Mouse (Mus musculus): Measurements from ENCODE around the gene Eif4e.
A peak's percentile ranks its signal among the peaks of the same experiment; 100 is the strongest.
"Not testable (repeated sequence)": the region's sequence is repeated elsewhere in the genome, so short reads cannot be mapped to it uniquely, and the experiment has no call there.

Eif4e gene

DNA sequence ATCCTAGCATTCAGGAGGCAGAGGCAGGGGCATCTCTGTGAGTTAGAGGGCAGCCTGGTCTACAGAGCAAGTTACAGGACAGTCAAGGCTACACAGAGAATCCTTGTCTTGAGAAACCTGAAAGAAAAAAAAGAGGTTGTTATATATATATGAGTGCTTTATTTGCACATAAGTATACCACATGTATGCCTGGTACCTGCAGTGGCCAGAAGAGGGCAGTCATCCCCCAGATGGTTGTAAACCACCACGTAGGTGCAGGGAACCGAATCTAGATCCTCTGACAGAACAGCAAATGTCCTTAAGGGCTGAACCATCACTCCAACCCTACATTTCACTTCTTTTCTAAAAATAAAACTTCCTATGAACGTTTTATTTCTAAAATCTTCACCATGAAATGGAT is 8.1 kb upstream of the Eif4e start:
- DNase-seq (ENCODE audit: extremely low spot score): no peak

DNA sequence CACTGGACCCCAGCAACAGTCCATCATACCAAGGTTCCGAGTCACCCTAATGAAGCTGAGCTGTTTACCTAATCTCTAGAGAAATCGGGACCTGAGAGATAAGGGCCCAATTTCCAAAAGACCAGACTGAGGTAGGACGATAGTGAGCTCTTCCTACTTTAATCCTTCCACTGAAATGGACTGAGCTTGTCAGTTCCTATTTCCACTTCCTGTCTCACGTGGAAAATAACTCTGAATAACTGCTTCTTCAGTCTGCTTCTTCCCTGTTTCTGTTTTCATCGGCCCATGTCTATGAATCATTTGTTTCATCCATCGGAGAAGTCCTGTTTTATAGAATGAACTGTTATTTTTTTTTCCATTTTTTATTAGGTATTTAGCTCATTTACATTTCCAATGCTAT is 6.8 kb upstream of the Eif4e start:
- no peak for DNase-seq (ENCODE audit: extremely low spot score)

DNA sequence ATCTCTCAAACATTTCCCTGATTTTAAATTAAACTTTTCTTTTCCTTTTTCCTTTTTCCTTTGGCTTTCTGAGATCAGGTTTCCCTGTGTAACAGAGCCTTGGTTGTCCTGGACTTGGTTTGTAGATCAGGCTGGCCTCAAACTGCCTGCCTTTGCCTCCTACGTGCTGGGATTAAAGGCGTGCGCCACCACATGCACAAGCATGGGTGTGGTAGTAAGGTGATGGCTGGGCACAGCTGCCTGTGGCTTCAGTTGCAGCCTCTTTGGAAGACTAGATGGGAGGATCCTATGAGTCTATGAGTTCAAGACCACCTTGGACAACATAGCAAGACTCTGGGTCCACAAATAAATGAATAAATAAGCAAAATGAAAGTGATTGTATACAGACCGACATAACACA is 2.0 kb upstream of the Eif4e start:
- no peak for DNase-seq (ENCODE audit: extremely low spot score)

DNA sequence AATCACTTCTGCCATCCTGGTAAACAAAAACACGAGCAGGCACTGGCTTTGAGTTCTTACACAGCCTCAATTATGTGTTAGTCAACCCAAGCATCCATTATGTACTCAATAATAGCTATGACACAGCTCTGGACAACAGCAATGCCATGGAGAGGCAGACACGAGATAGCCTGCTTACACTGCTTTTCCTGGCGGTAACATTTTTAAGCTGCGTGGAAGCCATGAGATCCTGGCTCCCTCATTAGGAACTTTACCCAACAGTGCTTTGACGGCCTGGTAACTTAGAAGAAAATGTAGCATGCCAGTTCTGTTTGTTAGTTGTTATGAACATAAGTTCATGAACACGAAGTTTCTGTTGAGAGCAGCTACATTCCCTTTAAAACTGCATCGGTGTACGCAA is 485 bp upstream of the Eif4e start:
- DNase-seq (ENCODE audit: extremely low spot score): no peak

DNA sequence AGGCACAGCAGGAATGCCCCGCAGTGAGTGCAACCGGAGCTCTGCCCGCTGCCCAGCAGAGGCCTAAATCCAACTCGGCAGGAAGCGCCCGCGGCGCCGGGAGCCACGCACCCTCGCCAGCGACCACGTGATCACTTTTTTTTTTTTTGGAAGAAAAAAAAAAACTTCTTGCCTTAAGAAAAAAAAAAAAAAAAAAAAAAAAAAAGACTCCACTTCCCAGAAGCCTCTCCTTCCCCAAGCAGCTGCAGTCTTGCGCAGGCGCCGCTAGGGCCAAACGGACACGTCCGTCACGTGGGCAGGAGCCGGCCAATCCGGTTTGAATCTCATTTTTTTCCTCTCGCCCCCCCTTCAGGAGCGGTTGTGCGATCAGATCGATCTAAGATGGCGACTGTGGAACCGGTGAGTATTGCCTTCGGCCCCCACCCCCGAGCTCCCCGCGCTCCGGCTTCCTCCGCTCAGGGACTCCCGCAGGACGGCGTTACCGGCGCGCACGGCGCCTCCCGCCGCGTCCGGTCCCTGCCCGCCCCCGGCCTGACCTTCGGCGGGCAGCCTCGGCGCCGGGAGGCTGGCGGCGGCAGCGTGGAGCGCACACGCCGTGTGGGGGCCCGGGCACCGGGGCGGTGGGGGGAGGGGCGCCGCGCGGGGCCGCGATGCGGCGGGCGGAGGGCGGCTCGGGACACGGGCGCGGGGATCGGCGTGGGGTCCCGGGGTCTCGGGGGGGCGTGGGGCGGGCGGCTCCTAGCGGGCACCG is 1.1 kb downstream of the Eif4e start:
- peak; percentile 95 for DNase-seq (ENCODE audit: extremely low spot score)

DNA sequence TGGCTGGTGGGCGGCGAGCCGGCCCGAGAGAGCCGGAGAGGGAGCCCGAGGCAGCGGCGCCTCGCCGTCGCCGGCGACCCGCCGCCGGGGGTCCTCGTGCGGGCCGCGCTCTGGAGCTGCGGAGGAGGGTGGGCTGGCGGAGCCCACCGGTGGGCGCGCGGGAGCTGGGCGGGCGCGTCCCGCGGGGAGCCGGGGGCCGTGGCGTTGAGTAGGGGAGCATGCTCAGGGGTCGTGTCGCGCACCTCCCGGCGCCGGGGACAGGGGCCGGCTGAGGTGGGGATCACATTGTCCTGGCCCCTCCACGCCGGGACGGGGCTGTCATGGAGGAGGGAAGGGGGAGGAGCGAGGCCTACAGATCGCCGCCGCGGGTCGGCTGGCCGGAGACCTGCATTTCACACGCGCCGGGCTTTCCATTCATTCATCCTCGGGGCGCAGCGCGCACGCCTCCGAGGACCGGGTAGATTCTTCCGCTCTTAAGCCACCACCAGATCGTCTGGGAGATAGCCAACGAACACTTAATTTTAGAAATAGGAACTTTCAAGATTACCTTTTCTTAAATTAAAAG is 1.8 kb downstream of the Eif4e start:
- peak; percentile 86 for DNase-seq (ENCODE audit: extremely low spot score)

DNA sequence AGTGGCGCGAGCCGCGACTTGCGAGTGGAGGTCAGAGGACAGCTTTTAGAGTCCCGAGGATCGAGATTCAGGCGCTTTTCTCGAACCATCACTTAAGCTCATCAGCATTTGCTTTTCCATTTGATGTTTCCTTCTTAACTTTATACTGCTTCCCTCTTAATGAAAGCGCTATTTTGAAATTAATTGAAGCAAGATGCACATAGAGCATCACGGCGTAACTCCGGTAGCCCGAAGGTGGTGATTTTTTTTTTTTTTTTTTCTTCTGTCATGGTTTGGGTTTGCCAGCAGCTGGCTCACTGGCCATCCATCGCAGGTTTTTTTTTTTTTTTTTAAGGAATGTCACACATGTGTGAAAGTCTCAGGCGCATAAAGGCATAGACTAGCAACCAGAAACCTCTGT is 2.3 kb downstream of the Eif4e start:
- DNase-seq (ENCODE audit: extremely low spot score): no peak

DNA sequence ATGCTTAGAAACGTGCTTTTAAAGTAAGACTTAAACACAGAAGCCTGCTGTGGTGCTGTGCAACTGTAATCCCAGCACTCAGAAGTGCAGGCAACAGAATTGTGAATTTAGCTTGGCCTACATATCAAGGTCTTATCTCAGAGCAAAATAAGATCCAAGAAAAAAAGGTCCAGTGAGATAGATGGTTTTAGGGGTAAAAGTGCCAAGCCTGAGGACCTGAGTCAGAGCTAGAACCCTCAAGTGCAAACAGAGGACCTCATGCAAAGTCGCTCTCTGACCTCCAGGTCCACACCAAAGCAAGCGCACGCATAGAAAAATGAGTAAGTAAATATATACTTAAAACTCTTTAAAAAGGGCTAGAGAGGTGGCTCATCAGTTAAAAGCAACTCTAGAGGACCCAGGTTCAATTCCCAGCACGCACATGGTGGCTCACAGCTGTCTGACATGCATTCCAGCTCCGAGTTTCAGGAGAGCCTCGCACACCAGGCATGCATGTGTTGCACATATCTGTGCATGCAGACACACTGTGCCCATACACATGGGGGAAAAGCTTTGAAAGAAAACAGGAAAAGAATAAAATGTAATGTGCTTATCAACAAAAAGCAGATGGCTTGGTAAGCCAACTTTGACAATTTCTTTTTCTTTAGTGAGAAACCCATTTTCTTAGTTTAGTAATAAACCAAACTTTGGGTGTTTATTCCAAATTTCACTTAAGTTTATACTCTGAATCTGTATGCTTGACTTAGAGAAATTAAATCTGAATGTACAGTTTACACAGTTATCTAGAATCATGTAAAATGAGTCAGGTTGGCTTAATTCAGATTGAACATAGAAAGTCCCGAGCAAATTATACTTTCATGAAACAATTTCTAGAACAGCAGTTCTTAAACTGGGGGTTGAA is 4.8 kb downstream of the Eif4e start:
- DNase-seq (ENCODE audit: extremely low spot score): no peak

DNA sequence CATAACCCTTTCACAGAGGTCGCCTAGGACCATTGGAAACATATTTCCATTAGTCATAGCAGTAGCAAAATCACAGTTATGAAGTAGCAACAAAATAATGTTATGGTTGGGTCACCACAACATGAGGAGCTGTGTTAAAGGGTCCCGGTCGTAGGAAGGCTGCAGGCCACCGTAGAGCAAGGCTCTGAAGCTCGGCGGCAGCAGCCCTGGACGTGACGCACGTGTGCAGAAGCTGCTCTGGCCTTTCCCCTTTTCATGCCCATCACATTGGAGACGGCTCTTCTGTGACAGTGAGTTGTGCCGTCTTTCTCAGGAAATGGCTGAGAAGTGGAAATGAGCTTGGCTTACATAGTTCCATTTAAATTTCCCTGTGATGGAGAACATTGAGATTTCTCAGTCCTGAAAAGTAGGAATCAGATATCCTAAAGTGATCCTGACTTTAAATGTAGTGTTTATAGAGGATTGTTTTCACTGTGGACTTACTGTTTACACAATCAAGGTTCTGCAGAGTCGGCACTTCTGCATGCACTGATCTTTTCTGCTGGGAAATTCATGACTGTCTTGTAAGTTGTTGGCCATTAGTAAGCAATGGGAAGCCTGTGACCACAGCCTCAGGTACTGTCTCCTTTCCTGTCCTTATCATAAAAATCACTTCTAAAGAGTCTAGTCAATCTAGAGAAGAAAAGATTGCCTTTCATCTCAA is 5.7 kb downstream of the Eif4e start:
- no peak for DNase-seq (ENCODE audit: extremely low spot score)

DNA sequence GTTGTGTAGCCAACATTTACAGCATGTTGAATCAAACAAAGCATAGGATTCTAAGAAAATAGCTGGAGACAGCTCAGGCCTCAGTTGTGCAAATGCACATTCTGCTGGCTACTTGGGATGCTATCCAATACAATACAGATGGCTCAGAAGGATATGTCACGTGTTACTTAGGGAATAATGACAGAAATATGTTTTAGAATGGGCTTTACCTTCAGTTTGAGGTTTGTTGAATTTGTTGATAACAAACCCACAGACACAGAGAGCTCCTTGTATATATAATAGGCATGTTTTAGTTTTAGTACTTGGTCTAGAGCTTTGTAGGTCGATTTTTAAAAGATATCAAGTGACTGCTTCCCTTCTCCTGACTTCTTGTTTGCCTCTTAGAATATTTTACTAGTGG is 6.8 kb downstream of the Eif4e start:
- no peak for DNase-seq (ENCODE audit: extremely low spot score)

DNA sequence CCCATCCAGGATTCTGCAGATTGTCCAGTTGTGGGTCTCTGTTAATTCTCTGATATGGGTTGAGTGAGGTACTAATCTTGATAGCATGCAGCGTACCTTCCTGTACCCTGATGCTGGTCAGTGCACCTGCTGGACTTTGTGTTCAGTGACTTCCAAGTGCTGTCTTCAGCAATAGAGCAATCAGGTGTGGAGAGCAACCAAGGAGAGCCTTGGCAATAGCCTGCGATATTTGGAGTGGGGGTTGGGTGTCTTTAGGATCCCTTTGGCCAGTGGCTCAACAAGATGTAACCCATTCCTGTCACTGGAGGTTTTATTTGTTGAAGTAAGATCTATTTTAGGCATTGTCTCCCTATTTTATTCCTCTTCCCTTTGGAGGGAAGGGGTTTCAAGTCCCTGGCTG is 10.1 kb downstream of the Eif4e start:
- no peak for DNase-seq (ENCODE audit: extremely low spot score)

DNA sequence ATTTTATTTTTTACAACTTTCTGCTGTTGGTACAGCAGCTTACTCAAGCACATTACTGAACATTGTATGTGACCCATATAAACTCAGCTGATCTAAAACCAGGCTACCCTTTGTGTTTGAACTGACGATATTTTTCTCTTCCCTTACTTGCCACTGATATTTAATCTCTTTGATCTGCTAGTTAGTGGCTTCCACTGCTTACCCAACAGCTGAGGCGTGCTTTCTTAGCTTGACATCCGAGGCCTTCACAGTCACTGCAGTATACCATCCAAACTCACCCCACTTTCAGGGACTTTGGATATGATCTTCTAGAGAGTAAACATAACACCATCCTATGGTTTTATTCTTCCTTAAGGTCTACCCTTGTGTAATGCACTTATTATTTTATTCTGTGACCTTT is 16.6 kb downstream of the Eif4e start:
- no peak for DNase-seq (ENCODE audit: extremely low spot score)

DNA sequence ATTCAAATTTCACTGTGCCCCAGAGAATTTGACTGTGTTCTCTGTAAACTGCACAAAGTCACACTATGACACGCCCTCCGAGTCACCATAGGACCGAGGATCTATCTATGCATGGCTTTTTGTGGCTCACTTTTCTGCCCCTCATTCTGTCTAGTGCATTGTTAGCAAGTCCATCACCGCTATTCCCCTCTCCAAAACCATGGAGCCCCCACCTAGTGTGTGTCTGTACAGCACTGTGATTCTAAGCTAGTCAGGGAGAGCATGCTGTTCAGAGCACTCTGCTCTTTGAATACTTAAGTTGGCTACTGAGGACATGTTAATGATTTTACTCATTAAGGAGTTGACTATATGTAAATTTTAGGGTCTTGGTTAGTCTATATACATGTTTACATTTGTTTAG is 18.1 kb downstream of the Eif4e start:
- DNase-seq (ENCODE audit: extremely low spot score): no peak

DNA sequence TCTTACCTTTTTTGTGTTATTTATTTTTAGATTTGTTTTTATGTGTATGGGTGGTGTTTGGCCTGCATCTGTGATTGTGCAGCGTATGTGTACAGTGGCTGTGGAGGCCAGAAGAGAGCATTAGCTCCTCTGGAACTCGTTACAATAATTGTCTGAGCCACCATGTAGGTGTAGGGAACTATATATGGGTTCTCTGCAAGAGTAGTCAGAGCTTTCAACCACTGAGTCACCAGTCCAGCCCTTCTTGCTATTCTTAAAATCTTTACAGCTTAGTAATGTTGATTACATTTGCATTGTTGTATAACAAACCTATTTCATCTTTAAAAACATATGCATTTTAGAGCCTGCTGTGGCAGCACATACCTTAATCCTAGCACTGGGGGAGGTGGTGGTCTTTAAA is 20.7 kb downstream of the Eif4e start:
- DNase-seq (ENCODE audit: extremely low spot score): no peak

DNA sequence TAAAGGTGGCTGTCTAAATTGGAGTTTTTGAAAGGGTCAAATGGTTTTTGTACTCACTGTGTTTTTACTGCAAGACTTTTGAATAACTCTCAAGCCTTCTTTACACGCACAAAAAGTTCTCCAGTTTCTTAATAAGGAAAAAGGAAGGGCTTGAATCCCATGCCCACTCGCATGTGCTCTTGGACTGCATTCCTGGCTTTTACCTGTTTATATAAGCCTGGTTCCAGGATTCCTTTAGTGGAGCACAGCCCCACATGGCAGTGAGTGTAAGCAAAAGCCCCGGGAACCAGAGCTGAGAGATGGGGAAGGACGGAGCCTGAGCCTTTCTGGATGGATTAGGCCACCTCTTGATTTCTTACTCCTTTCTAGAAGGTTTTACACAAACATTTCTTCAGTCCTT is 23.1 kb downstream of the Eif4e start:
- no peak for DNase-seq (ENCODE audit: extremely low spot score)

DNA sequence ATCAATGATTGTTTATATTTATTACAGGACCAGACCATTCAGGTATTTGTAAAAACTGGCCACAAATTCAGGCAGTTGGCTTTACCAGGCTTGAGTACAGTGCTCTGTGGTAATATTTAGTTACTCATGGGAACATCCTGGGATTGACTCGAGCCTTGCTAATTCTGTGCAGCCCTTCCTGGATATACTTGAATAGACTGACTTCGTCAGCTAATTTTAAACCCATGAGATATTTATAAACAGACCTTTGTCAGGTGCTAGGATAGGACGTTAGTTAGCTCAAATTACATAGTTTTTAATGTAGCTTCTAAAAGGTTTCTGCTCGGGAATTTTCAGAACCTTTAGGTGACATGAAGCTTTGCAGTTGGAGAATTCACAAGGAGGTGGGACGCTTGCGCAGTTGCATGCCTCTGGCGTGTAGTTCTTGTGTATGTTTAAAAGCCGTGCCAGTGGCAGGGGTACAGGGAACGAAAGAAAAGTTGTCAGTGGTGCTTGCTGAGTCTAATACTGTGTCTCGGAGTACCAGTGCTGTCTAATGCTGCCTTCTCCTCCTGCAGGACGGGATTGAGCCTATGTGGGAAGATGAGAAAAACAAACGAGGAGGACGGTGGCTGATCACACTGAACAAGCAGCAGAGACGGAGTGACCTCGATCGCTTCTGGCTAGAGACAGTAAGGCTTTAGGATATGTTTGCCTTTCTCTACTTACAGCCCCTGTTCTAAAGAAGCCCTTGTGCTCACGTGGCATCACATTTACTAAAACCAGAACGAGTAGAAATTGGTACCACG is 24.6 kb downstream of the Eif4e start:
- DNase-seq (ENCODE audit: extremely low spot score): no peak

DNA sequence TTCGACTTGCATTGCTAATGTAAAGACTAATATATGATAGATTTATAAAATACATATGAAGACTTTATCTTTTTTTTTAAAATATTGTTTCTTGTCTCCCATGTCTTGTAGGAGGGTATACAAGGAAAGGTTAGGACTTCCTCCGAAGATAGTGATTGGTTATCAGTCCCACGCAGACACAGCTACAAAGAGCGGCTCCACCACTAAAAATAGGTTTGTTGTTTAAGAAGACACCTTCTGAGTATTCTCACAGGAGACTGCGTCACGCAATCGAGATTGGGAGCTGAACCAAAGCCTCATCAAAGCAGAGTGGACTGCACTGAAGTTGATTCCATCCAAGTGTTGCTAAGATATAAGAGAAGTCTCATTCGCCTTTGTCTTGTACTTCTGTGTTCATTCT is 29.3 kb downstream of the Eif4e start:
- DNase-seq (ENCODE audit: extremely low spot score): not testable (repeated sequence)

DNA sequence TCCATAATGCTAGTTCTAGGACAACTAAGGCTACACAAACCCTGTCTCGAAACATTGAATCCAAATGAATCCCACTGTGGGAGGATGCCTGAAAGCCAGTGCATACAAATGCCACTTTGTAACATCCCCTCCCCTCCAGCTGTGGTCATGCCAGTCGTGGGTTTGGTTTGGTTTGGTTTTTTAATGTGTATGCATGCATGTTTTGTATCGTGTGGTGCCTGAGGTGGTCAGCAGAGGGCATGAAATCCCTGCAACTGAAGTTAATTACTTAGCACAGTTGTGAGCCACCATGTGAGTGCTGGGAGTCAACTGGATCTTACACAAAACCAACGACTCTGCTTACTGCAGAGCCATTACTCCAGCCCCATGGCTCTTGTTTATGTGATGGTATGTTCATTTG is 32.5 kb downstream of the Eif4e start:
- no peak for DNase-seq (ENCODE audit: extremely low spot score)

DNA sequence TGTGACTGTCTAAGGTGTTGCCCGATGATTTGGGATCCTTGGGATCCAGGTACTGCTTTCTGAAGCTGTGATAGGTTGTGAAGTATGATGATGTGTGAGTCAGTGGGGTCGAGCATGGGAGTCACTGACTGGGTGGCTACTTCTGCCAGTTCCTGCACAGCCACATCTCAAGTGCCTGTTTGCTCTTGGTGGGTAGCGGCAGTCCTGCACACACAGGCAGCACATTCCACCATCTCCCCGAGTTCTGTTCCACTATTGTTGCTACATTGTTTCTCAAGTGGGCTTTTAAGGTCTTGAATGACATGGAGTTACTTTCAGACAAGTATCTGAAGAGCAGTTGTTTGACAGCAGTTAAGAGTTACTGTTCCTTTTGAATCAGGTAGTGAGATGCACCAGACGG is 34.3 kb downstream of the Eif4e start:
- DNase-seq (ENCODE audit: extremely low spot score): no peak

DNA sequence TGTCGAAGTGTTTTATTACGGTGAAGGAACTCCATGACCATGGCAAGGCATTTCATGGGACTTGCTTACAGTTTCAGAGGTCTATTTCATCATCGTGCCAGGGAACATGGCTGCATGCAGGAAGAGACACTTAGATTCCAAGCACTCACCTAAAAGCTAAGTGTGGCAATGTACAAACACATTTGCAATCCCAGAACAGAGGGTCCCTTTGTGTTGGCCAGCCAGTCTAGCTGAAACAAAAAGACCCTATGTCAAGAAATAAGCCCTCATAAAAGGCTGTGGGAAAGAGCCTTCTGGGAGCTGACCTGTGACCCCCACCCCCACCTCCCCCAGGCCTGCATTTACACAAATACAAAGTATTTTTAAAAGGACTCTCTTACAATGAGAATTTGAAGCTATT is 34.9 kb downstream of the Eif4e start:
- peak; percentile 27 for DNase-seq (ENCODE audit: extremely low spot score)

DNA sequence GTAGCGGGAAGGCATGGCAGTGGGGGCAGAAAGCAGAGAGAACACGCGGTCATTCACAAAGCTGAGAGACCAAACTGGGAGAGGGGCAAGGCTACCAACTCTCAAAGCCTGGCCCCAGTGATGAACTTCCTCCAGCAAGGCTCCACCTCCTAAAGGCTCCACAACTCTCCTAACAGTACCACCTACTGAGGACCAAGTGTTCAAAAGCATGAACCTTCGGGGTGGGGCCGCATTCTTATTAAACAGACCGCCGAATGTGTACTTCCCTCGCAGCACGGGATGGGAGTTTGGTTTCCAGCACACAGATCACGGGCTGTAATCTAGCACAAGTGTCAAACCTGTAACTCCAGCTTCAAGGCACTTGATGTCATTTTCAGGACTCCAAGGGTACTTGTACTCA is 52.9 kb downstream of the Eif4e start:
- no peak for DNase-seq (ENCODE audit: extremely low spot score)

DNA sequence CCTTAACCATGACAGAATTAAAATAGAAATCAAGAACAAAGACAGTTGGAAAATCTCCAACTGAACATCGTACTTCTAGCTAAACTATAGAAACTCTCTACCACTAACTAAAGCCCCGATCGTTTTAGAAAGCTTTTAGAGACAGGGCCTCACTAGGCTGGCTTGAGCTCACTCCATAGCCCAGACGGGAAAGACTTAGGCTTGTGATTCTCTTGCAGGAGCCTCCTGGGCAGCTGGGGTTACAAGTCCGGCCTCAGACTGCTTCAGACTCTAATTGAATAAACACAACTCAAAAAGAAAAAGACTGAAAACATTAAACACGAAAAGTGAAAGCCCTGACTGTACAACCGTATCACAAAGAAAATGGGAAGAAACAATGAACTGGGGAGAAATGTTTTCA is 60.2 kb downstream of the Eif4e start:
- no peak for DNase-seq (ENCODE audit: extremely low spot score)
